Mouse (Mus musculus): ENCODE results near the gene Fpr1.

DNA sequence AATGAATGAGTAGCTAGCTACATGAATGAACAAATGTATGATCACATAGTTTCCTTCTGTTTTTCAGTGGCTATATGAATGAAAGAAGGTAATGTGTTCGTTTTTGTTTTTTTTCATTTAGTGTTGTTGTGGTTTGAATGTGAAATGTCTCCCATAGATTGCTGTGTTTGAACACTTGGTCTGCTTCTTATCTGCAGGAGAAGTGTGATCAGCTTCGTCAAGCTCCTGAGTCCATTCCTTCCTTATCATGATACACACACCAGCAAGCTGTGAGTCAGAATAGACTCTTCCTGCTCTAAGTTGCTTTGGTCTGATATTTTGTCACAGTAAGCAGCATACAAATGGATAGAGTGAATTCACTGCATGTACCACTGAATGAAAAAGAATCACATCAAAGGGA, 34.8 kb downstream of the Fpr1 start:
- no peak for TF ChIP-seq CTCF (IDR thresholded peaks at IDR 0.05)
- TF ChIP-seq EP300 (IDR thresholded peaks at IDR 0.05) = no peak
